ENCODE assay signal across 12 mouse cellular contexts in genomic region chr8:110265796-110266305, GRCm38 (mm10). TPM values are rescaled to one million over a fixed set of nuclear protein-coding genes. Genes with fewer than 3 reads are reported as not detected.
"Had no signal": no experiment of that assay in that cellular context is flagged by ENCODE, and none has a peak within 500 bp of the region (broad histone marks: within the 10 kb centered on the region; RNA-seq: fewer than 3 reads in every experiment).

No protein-coding gene starts in this region.

- H3K9me3 ChIP-seq: limb, embryonic 15.5 days; midbrain, embryonic 10.5 days; neural tube, embryonic 15.5 days; stomach, embryonic 15.5 days had no signal

- H3K36me3 ChIP-seq: limb, embryonic 15.5 days; midbrain, embryonic 10.5 days; neural tube, embryonic 15.5 days; stomach, embryonic 15.5 days had no signal

- H3K4me1 ChIP-seq: stomach, embryonic 15.5 days had no signal

- H3K9ac ChIP-seq: limb, embryonic 15.5 days; liver, embryonic 14.5 days; neural tube, embryonic 15.5 days; stomach, embryonic 15.5 days had no signal

- H3K27ac ChIP-seq: left cerebral cortex, adult 2 months; limb, embryonic 15.5 days; liver, embryonic 14.5 days; neural tube, embryonic 15.5 days; stomach, embryonic 15.5 days had no signal

- DNase-seq: kidney, adult 8-10 months; kidney, postnatal 25 days; lung, postnatal 4 days; midbrain, embryonic 14.5 days had no signal

- H3K27me3 ChIP-seq: limb, embryonic 15.5 days; neural tube, embryonic 15.5 days; stomach, embryonic 15.5 days had no signal

- H3K4me3 ChIP-seq: myocyte had no signal

RNA-seq across cellular contexts. Expression of gene Hydin, which starts 0.9 kb away (rescaled TPM):
- polyA plus RNA-seq: limb, embryonic 11.5 days had no signal
